Comparison of ENCODE assay signal across 8 mouse cellular contexts in genomic region chr14:72709710-72710340, GRCm38 (mm10). TPM values are rescaled to one million over a fixed set of nuclear protein-coding genes. Genes with fewer than 3 reads are reported as not detected.
DNase-seq lines count a peak whose midpoint lies in the region; ATAC-seq and TF ChIP-seq lines count a peak whose summit lies in the region.

Gene Fndc3a, minus strand, starts transcription at chr14:72710003.

- no peak for TF ChIP-seq CTCF in intestine, postnatal 0 days (IDR thresholded peaks at IDR 0.05; ENCODE audit: low read depth)

- H3K9ac ChIP-seq in intestine, postnatal 0 days (ENCODE audit: low read depth, low read length), result peak within 1 kb of the TSS; percentile 97

- no peaks in the 10 kb centered on the region for H3K36me3 ChIP-seq in intestine, postnatal 0 days (ENCODE audit: control insufficient read depth, insufficient read depth)
- H3K36me3 ChIP-seq in midbrain, embryonic 10.5 days, result no peaks in the 10 kb centered on the region

- H3K9me3 ChIP-seq in intestine, postnatal 0 days (ENCODE audit: control insufficient read depth), result no peaks in the 10 kb centered on the region
- H3K9me3 ChIP-seq in midbrain, embryonic 10.5 days (replicated peaks), result no peaks in the 10 kb centered on the region

- intact Hi-C loops in left cerebral cortex, postnatal 36 days (cut with DNase I), result loop anchor here (5.0 kb wide), 2 partner anchors 108 to 272 kb away; no protein-coding TSS in a partner anchor

- no peaks in the 10 kb centered on the region for H3K27me3 ChIP-seq in intestine, postnatal 0 days (replicated peaks; ENCODE audit: control insufficient read depth, insufficient read depth, low read length)
- peaks cover 22% of the 10 kb centered on the region for H3K27me3 ChIP-seq in midbrain, embryonic 10.5 days (ENCODE audit: low read depth, poor library complexity, severe bottlenecking)

- peak within 1 kb of the TSS; percentile 85 for H3K4me2 ChIP-seq in intestine, postnatal 0 days (replicated peaks; ENCODE audit: low read depth)

- 0 out of 2 replicates have a peak, but pooled peaks cover 3% of the 10 kb centered on the region for H3K4me1 ChIP-seq in intestine, postnatal 0 days (replicated peaks; ENCODE audit: control insufficient read depth, insufficient read depth, low read length)
- H3K4me1 ChIP-seq in midbrain, embryonic 10.5 days, result peaks cover 15% of the 10 kb centered on the region

- under 1% methylated on average over 74 of the region's 82 CpGs for WGBS in intestine, postnatal 0 days
- under 1% methylated on average over 81 of the region's 82 CpGs for WGBS in midbrain, embryonic 10.5 days

- peak within 1 kb of the TSS; percentile 100 for H3K4me3 ChIP-seq in intestine, postnatal 0 days (ENCODE audit: low read depth, low read length)
- peak within 1 kb of the TSS; percentile 87 for H3K4me3 ChIP-seq in midbrain, embryonic 10.5 days

- peak; percentile 86 for ATAC-seq in intestine, postnatal 0 days

- H3K27ac ChIP-seq in intestine, postnatal 0 days (ENCODE audit: low read depth, low read length), result peak within 1 kb of the TSS; percentile 99
- peak within 1 kb of the TSS; percentile 96 for H3K27ac ChIP-seq in midbrain, embryonic 10.5 days (replicated peaks)

- DNase-seq in adrenal gland, adult 2 months, result peak; percentile 92
- peak; percentile 85 for DNase-seq in embryo, embryonic 10.5 days (ENCODE audit: low spot score)
- no peak for DNase-seq in gonadal fat pad, adult 2 months (ENCODE audit: low read depth)
- peak; percentile 84 to 91 for DNase-seq in left cerebral cortex, postnatal 36 days (ENCODE audit: low spot score in 2 of 2)
- DNase-seq in midbrain, embryonic 10.5 days (ENCODE audit: low spot score), result peak; percentile 87
- peak; percentile 74 to 80 for DNase-seq in right cerebral cortex, postnatal 36 days (ENCODE audit: low spot score in 2 of 2)
- DNase-seq in yolk sac, embryonic 10.5 days (ENCODE audit: low spot score), result peak; percentile 86

RNA-seq across cellular contexts. Expression of gene Fndc3a, which starts in this region (rescaled TPM):
- total RNA-seq in adrenal gland, adult 2 months (2021), result 10 to 100 TPM; 57.4 to 74.8 TPM
- polyA plus RNA-seq in adrenal gland, adult 2 months (2012; rRNA removed), result 19.9 and 48.9 TPM in 2 replicates
- polyA plus RNA-seq in gonadal fat pad, adult 2 months (2012; rRNA removed), result 38.7 and 50.9 TPM in 2 replicates
- polyA plus RNA-seq in intestine, postnatal 0 days (2015; fragmentation: Nextera tagmentation; extraction: Ambion mirVana), result 29.7 and 36.3 TPM in 2 replicates
- total RNA-seq in left cerebral cortex, postnatal 36 days (2021), result 10 to 100 TPM; 37.2 to 55.9 TPM
- polyA plus RNA-seq in midbrain, embryonic 10.5 days (2016; fragmentation: Nextera tagmentation; extraction: Ambion mirVana), result 38.0 and 43.4 TPM in 2 replicates
